Mouse (Mus musculus) CH12.LX (cell line): ENCODE measurements around the gene Slc6a17. TPM values are rescaled to one million over a fixed set of nuclear protein-coding genes. Genes with fewer than 3 reads are reported as not detected.

Source experiments
- DNase-seq: peaks from one replicate; pipeline ENCODE4 v3.0.0-alpha.2; 2013; ENCODE audit errors: extremely low read depth
- H3K27ac ChIP-seq: 2 replicates; pipeline ENCODE4 v1.5.1; 2012; ENCODE audit warnings: low read depth, mild to moderate bottlenecking, control low read depth, moderate library complexity; ENCODE audit not compliant: insufficient read depth
- H3K27me3 ChIP-seq: replicated peaks from 2 replicates; pipeline ENCODE3; 2012; ENCODE audit warnings: inconsistent platforms
- H3K36me3 ChIP-seq, 2 experiments: replicated peaks in 1 of 2; 2 replicates each; pipeline versions ENCODE3 to v1.6.1; 2012; ENCODE audit warnings: inconsistent platforms in 1 of 2, low read length in 1 of 2, mild to moderate bottlenecking in 1 of 2, mixed read lengths in 1 of 2, moderate library complexity in 1 of 2; ENCODE audit not compliant: control insufficient read depth in 1 of 2, insufficient read depth in 1 of 2
- H3K4me1 ChIP-seq, 2 experiments: 2 replicates each; pipeline ENCODE4 v1.6.1; 2012; ENCODE audit warnings: inconsistent platforms in 1 of 2, moderate library complexity in 1 of 2; ENCODE audit not compliant: insufficient read depth in 2 of 2, control insufficient read depth in 1 of 2
- H3K4me2 ChIP-seq: 2 replicates; pipeline ENCODE4 v1.6.1; 2012; ENCODE audit warnings: low read depth, mild to moderate bottlenecking, control low read depth; ENCODE audit not compliant: poor library complexity, insufficient read depth, severe bottlenecking
- H3K4me3 ChIP-seq, 3 experiments: fragments of 150-350 bp in 1 of 3; sonication (generic) in 1 of 3; replicated peaks in 1 of 3; 2 replicates each; pipeline versions ENCODE3 to v1.5.1; 2011 to 2012; ENCODE audit warnings: low read depth in 2 of 3, low read length in 2 of 3, mild to moderate bottlenecking in 2 of 3, moderate library complexity in 2 of 3, control low read depth in 1 of 3, improper control_type of control experiment in 1 of 3, inconsistent platforms in 1 of 3, mixed read lengths in 1 of 3; ENCODE audit not compliant: poor library complexity in 1 of 3
- H3K79me2 ChIP-seq: replicated peaks from 2 replicates; pipeline ENCODE4 v1.6.1; 2012; ENCODE audit warnings: mild to moderate bottlenecking, moderate library complexity; ENCODE audit not compliant: control insufficient read depth, poor library complexity, insufficient read depth, severe bottlenecking; ENCODE audit errors: extremely low read depth
- H3K9ac ChIP-seq: 2 replicates; pipeline ENCODE4 v1.6.1; 2012; ENCODE audit warnings: low read depth, mild to moderate bottlenecking, control low read depth, moderate library complexity; ENCODE audit not compliant: insufficient read depth
- H3K9me3 ChIP-seq: replicated peaks from 2 replicates; pipeline ENCODE3; 2012; ENCODE audit warnings: low read length, inconsistent platforms, mixed read lengths
- CHD1 ChIP-seq: IDR thresholded peaks from 2 replicates; pipeline ENCODE4 v1.6.1; 2012; ENCODE audit warnings: low read depth, low read length, improper control_type of control experiment, inconsistent platforms
- CTCF ChIP-seq, 2 experiments: IDR thresholded peaks in 1 of 2; conservative IDR thresholded peaks in 1 of 2; 2 replicates each; pipeline ENCODE4 v1.5.1; 2011 to 2012; ENCODE audit warnings: low read depth in 2 of 2, low read length in 2 of 2, improper control_type of control experiment in 1 of 2, inconsistent platforms in 1 of 2, mild to moderate bottlenecking in 1 of 2, moderate library complexity in 1 of 2
- ETS1 ChIP-seq: conservative IDR thresholded peaks from 2 replicates; pipeline ENCODE4 v1.6.1; 2012; ENCODE audit warnings: low read depth, mild to moderate bottlenecking, inconsistent platforms, low read length, improper control_type of control experiment, moderate library complexity
- JUN ChIP-seq: IDR thresholded peaks from 2 replicates; pipeline ENCODE4 v1.6.1; 2011; ENCODE audit warnings: low read depth, mild to moderate bottlenecking, low read length, improper control_type of control experiment, moderate library complexity; ENCODE audit not compliant: insufficient read depth
- MAX ChIP-seq: IDR thresholded peaks from 2 replicates; pipeline ENCODE4 v1.6.1; 2011; ENCODE audit warnings: low read length, improper control_type of control experiment
- MAZ ChIP-seq: IDR thresholded peaks from 2 replicates; pipeline ENCODE4 v1.6.1; 2012; ENCODE audit warnings: low read depth, mild to moderate bottlenecking, inconsistent platforms, low read length, improper control_type of control experiment, moderate library complexity
- MEF2A ChIP-seq: IDR thresholded peaks from 2 replicates; pipeline ENCODE4 v1.6.1; 2014; ENCODE audit warnings: low read depth, mild to moderate bottlenecking, inconsistent platforms, low read length, improper control_type of control experiment, borderline replicate concordance
- NELFE ChIP-seq: IDR thresholded peaks from 2 replicates; pipeline ENCODE4 v1.6.1; 2011; ENCODE audit warnings: low read depth, low read length, improper control_type of control experiment
- RAD21 ChIP-seq: IDR thresholded peaks from 2 replicates; pipeline ENCODE4 v1.6.1; 2011; ENCODE audit warnings: low read depth, mild to moderate bottlenecking, low read length, improper control_type of control experiment, moderate library complexity
- RCOR1 ChIP-seq: conservative IDR thresholded peaks from 2 replicates; pipeline ENCODE4 v1.6.1; 2012; ENCODE audit warnings: low read depth, mild to moderate bottlenecking, inconsistent platforms, low read length, improper control_type of control experiment
- SMC3 ChIP-seq: IDR thresholded peaks from 2 replicates; pipeline ENCODE4 v1.6.1; 2011; ENCODE audit warnings: low read depth, low read length, improper control_type of control experiment
- TCF12 ChIP-seq: IDR thresholded peaks from 2 replicates; pipeline ENCODE4 v1.6.1; 2014; ENCODE audit warnings: low read depth, mild to moderate bottlenecking, inconsistent platforms, low read length, improper control_type of control experiment
- USF1 ChIP-seq: IDR thresholded peaks from 2 replicates; pipeline ENCODE4 v1.6.1; 2014; ENCODE audit warnings: low read depth, mild to moderate bottlenecking, inconsistent platforms, low read length, improper control_type of control experiment
- ZC3H11A ChIP-seq: IDR thresholded peaks from 2 replicates; pipeline ENCODE4 v1.6.1; 2012; ENCODE audit warnings: low read depth, mild to moderate bottlenecking, inconsistent platforms, low read length, improper control_type of control experiment
- dilution Hi-C: fragments of 300-500 bp; cut with MboI; formaldehyde crosslinking; loops from 2 replicates; pipeline ENCODE4 v1.14.3; 2020; ENCODE audit warnings: low sequenced_read_pairs; ENCODE audit not compliant: extremely low pct_unique_long_range_greater_than_20kb, extremely low pct_ligation_motif_present
- in situ Hi-C: fragments of 300-500 bp; cut with MboI; formaldehyde crosslinking; loops from 3 replicates; pipeline ENCODE4 v1.14.3; 2019; ENCODE audit warnings: low sequenced_read_pairs, low pct_ligation_motif_present, low pct_unique_long_range_greater_than_20kb, mixed read lengths
- polyA plus RNA-seq: library from polyadenylated mRNA; unstranded; fragments of >175 nt; gene quantifications from 2 replicates; pipeline ENCODE4 v1.2.1, GENCODE M21; 2012; ENCODE audit warnings: low read depth; ENCODE audit not compliant: insufficient read length
- total RNA-seq, 2 experiments: library from RNA; depleted of rRNA; stranded (reverse); fragments of 300-350 nt in 1 of 2; fragments of >200 nt in 1 of 2; gene quantifications; 2 replicates each; pipeline ENCODE4 v1.2.3; 2012 to 2014

Slc6a17 gene
- total and polyA plus RNA-seq, 3 experiments, result not detected

- Histone ChIP-seq H3K4me3 (no peak overlapping the region), H3K9ac (no peak overlapping the region), H3K36me3 (no peaks in the 10 kb centered on the region), H3K27ac (no peak overlapping the region), H3K4me1 (peaks cover 3 to 26% of the 10 kb centered on the region in 2 experiments; a peak in 3 of 4 replicates), H3K4me2 (no peak overlapping the region), H3K27me3 (peaks cover 32% of the 10 kb centered on the region), H3K79me2 (no peaks in the 10 kb centered on the region), H3K9me3 (no peaks in the 10 kb centered on the region)
- in situ Hi-C loops, result no loop called here
- no peak for DNase-seq
- dilution Hi-C loops, result no loop called here
- TF ChIP-seq RCOR1, result no peak
- TF ChIP-seq ETS1, result no peak
- no peak for TF ChIP-seq ZC3H11A
- no peak for TF ChIP-seq SMC3
- TF ChIP-seq MAX, result no peak
Observed at GRCm38 (mm10) chr3:107480660-107481059, 37.2 kb downstream of the Slc6a17 start.

- TF ChIP-seq RAD21 (peak; percentile 47), MAZ (no peak), USF1 (no peak), SMC3 (peak; percentile 67), CTCF (conservative IDR thresholded peaks at IDR 0.05 in 1 of 2, IDR thresholded peaks at IDR 0.05 in 1 of 2; ENCODE audit: low read depth in 2 of 2, low read length in 2 of 2) (peak; percentile 73 to 87)
- dilution Hi-C loops, result no loop called here
Observed at GRCm38 (mm10) chr3:107472198-107472597, 45.6 kb downstream of the Slc6a17 start.

GRCm38 (mm10) chr3:107469059-107469458 is 48.8 kb downstream of the Slc6a17 start:
- Histone ChIP-seq H3K4me3 (no peak overlapping the region), H3K36me3 (no peaks in the 10 kb centered on the region), H3K27me3 (peaks cover 68% of the 10 kb centered on the region), H3K4me1 (no peaks in the 10 kb centered on the region), H3K4me2 (no peak overlapping the region), H3K79me2 (no peaks in the 10 kb centered on the region), H3K9me3 (no peaks in the 10 kb centered on the region), H3K27ac (no peak overlapping the region), H3K9ac (no peak overlapping the region)
- DNase-seq, result no peak
- TF ChIP-seq MAX (no peak), TCF12 (no peak), SMC3 (no peak), NELFE (no peak), MEF2A (no peak), JUN (no peak), MAZ (no peak), CHD1 (no peak)
- in situ Hi-C loops (loop anchor here (10.0 kb wide), 1 partner anchor 224 kb away; no protein-coding TSS in a partner anchor), dilution Hi-C loops (no loop called here)

More at GRCm38 (mm10) chr3:107472198-107472597, 45.6 kb downstream of the Slc6a17 start:
- Histone ChIP-seq H3K4me3 (no peak overlapping the region), H3K4me1 (no peaks in the 10 kb centered on the region), H3K9me3 (no peaks in the 10 kb centered on the region), H3K79me2 (no peaks in the 10 kb centered on the region), H3K9ac (no peak overlapping the region), H3K27ac (no peak overlapping the region), H3K36me3 (no peaks in the 10 kb centered on the region), H3K4me2 (no peak overlapping the region), H3K27me3 (peaks cover 64% of the 10 kb centered on the region)
- in situ Hi-C loops, result no loop called here
- DNase-seq, result peak; percentile 24
